Mouse (Mus musculus) forebrain, embryonic 14.5 days (tissue): Measurements from ENCODE around the gene Gm3045. TPM values are rescaled to one million over a fixed set of nuclear protein-coding genes. Genes with fewer than 3 reads are reported as not detected.

Source experiments
- ATAC-seq: fragments of 200-750 bp; cut with Nextera tagmentation; 2 replicates; pipeline ENCODE4 v1.8.0; 2017; ENCODE audit warnings: mild to moderate bottlenecking, moderate library complexity
- DNase-seq: peaks from one replicate; pipeline ENCODE4 v3.0.0-alpha.2; 2015; ENCODE audit warnings: low spot score
- H3K27ac ChIP-seq: fragments of 300-500 bp; sonication (generic); 2 replicates; pipeline ENCODE4 v1.5.1; 2014; ENCODE audit warnings: low read depth, mild to moderate bottlenecking, control low read depth, low read length, moderate library complexity
- H3K27me3 ChIP-seq: fragments of 300-500 bp; sonication (generic); replicated peaks from 2 replicates; pipeline ENCODE4 v1.6.1; 2014; ENCODE audit warnings: low read length, control low read depth, mixed read lengths; ENCODE audit not compliant: control insufficient read depth, insufficient read depth
- H3K36me3 ChIP-seq: fragments of 300-500 bp; sonication (generic); 2 replicates; pipeline ENCODE4 v1.6.1; 2014; ENCODE audit warnings: low read length, control low read depth; ENCODE audit not compliant: control insufficient read depth, insufficient read depth
- H3K4me1 ChIP-seq: fragments of 300-500 bp; sonication (generic); 2 replicates; pipeline ENCODE4 v1.6.1; 2014; ENCODE audit warnings: antibody characterized with exemption, low read length, control low read depth; ENCODE audit not compliant: control insufficient read depth, insufficient read depth
- H3K4me2 ChIP-seq: fragments of 300-500 bp; sonication (generic); 2 replicates; pipeline ENCODE4 v1.6.1; 2014; ENCODE audit warnings: mild to moderate bottlenecking, control low read depth, low read length
- H3K4me3 ChIP-seq: fragments of 300-500 bp; sonication (generic); 2 replicates; pipeline ENCODE4 v1.5.1; 2014; ENCODE audit warnings: low read depth, low read length, control low read depth
- H3K9ac ChIP-seq: fragments of 300-500 bp; sonication (generic); 2 replicates; pipeline ENCODE4 v1.6.1; 2014; ENCODE audit warnings: mild to moderate bottlenecking, low read length, control low read depth, moderate library complexity
- H3K9me3 ChIP-seq: fragments of 300-500 bp; sonication (generic); replicated peaks from 2 replicates; pipeline ENCODE4 v1.6.1; 2016; ENCODE audit warnings: low read length, control low read depth, mixed read lengths; ENCODE audit not compliant: control insufficient read depth
- WGBS: fragments of 180-500 bp; shearing (Covaris S2); extraction: QIAGEN DNeasy Blood & Tissue Kit; methylation state at CpG from one replicate; pipeline ENCODE4 v1.1.7; 2014; 5-methylcytosine and 5-hydroxymethylcytosine counted together
- polyA plus RNA-seq: library from polyadenylated mRNA; unstranded; fragments of >200 nt; fragmentation: Nextera tagmentation; extraction: Ambion mirVana; gene quantifications from 2 replicates; pipeline ENCODE4 v1.2.1, GENCODE M21; 2014

The Gm3045 gene
- polyA plus RNA-seq, 1 experiment from 2014 or later, result not detected

DNA sequence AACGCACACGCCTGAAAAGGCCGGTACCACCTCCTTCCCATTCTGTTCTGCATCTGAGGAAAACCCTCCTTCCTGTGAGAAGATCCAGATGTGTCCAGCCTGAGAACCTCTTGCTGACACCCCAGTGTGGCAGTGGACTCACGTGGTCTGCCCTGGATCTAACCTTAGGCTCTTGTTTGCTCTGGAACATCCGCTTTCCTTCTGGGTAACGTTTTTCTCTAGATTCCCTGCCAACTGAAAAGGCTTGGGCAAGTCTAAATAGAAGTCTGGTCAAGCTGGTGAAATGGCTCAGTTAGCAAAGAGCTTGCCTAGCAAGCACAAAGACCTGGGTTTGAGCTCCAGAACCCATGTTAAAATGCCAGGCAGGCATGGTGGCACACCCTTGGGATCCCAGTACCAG is 18.6 kb downstream of the Gm3045 start:
- no peak overlapping the region for H3K4me3 ChIP-seq
- no peak overlapping the region for H3K4me2 ChIP-seq
- WGBS, result 86% methylated on average over 6 of the region's 6 CpGs
- peaks cover 4% of the 10 kb centered on the region for H3K27me3 ChIP-seq
- peaks cover 11% of the 10 kb centered on the region; the same call in 1 of the 2 replicates for H3K4me1 ChIP-seq
- no peaks in the 10 kb centered on the region for H3K9me3 ChIP-seq
- no peak overlapping the region for H3K9ac ChIP-seq
- H3K27ac ChIP-seq, result no peak overlapping the region
- no peaks in the 10 kb centered on the region for H3K36me3 ChIP-seq
- ATAC-seq (no peak), DNase-seq (no peak)

DNA sequence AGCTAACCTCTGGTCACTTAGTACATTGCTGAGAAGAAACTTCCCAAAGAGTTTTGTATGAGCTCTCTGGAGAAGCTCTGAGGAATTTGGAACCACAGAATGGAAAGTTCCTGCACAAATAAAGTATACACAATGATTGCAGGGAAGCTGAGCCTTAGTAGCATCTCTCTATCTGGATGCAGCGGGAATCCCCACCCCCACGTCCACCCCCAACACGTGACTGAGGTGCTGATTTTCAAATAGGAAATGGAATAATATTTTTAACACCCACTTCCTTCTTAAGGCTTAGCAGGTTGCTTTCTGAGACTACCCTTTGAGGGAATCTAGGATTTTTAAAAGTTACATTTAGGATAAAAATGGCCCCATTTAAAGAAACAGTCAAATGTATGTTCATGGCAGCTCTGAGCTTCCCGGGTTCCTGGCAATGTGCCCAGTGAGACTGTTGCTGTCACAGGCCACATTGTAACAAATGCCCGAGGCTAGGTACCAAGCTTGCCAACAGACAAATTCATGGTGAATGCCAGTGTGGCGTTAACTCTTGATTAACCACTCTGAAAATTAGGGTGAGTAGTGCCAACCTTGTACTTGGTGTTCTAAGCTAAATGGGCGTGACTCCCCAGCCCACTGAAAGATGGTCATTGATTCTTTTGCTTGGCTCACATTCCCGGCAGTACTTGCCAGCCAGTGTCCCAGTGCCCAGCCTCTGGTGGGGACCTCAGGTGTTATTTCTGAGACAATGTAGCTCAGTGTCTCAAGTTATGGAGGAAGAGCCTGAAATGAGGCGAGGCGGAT is 23.0 kb downstream of the Gm3045 start:
- Histone ChIP-seq H3K27me3 (no peaks in the 10 kb centered on the region), H3K27ac (no peak overlapping the region), H3K4me1 (peaks cover 12% of the 10 kb centered on the region; the same call in 1 of the 2 replicates), H3K36me3 (no peaks in the 10 kb centered on the region), H3K4me3 (no peak overlapping the region), H3K4me2 (peak overlapping the region; percentile 2; the same call in 1 of the 2 replicates), H3K9ac (no peak overlapping the region), H3K9me3 (no peaks in the 10 kb centered on the region)
- WGBS, result 30% methylated on average over 10 of the region's 10 CpGs
- DNase-seq (peak; percentile 97), ATAC-seq (peak; percentile 90)

DNA sequence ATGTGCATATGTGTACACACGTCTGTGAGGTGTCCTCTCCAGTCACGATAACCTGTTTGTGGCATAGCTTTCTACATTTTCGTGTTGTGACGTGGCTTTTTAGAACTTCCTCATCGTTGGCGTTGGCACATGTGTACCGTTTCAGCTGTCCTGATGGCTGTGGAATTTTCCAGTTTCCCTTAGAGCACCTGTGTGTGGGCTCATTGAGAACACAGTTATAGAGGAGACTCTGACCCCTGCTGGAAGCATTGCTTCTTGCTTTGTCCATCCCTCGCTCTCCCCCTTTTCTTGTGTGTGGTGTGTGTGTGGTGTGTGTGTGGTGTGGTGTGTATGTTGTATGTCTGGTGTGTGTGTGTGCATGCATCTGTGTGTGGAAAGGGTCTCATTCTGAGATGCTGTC is 23.6 kb downstream of the Gm3045 start:
- H3K36me3 ChIP-seq, result no peaks in the 10 kb centered on the region
- no peak overlapping the region for H3K27ac ChIP-seq
- H3K9me3 ChIP-seq, result no peaks in the 10 kb centered on the region
- 65% methylated on average over 8 of the region's 8 CpGs for WGBS
- DNase-seq, result peak; percentile 27
- H3K4me1 ChIP-seq, result peaks cover 12% of the 10 kb centered on the region; the same call in 1 of the 2 replicates
- no peaks in the 10 kb centered on the region for H3K27me3 ChIP-seq
- no peak overlapping the region for H3K4me3 ChIP-seq
- no peak overlapping the region for H3K4me2 ChIP-seq
- no peak overlapping the region for H3K9ac ChIP-seq
- no peak; the same call in 1 of the 2 replicates for ATAC-seq

DNA sequence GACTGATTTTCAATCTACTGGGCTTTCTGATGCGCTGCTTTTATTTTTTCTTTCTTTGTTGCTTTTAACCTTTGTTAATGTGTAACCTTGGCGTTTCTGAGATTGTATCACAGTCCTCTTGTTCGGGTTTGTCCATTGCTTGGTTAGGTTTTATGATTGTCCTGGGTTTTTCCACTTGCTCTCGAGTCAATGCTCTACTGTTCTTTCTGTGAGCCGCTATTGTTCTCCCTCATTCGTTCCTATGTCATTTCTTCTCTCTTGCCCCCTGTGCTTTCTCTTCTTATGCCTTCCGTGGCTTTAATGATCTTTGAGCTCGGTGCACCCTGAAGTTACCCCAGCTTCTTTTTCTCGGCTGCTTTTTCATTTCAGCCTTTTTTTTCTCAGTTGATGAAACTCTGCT is 31.6 kb downstream of the Gm3045 start:
- Histone ChIP-seq H3K27me3 (no peaks in the 10 kb centered on the region), H3K4me2 (no peak overlapping the region), H3K9ac (no peak overlapping the region), H3K9me3 (no peaks in the 10 kb centered on the region), H3K36me3 (no peaks in the 10 kb centered on the region), H3K4me3 (no peak overlapping the region), H3K4me1 (no peaks in the 10 kb centered on the region), H3K27ac (no peak overlapping the region)
- no peak for DNase-seq
- 43% methylated on average over 9 of the region's 9 CpGs for WGBS
- no peak for ATAC-seq

DNA sequence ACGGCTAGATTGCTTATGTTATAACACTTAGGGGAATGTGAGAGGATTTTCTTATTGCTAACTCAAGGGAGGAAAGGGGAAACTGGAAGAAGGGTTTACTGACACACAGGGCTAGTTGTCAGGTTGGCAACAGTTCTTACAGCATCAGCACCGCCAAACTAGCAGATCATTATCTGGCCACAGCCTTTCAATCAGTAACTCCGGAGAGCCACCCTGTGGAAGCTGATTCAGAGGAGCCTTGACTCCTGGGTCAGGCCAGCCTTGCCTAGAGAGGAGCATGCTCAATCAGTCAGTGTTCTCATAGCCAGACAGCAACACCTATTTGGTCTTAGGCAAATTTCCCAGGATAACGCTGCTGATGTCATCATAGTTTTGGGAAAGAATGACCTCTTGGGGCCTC is 35.1 kb downstream of the Gm3045 start:
- Histone ChIP-seq H3K27ac (no peak overlapping the region), H3K36me3 (no peaks in the 10 kb centered on the region), H3K4me1 (no peaks in the 10 kb centered on the region), H3K4me2 (no peak overlapping the region), H3K9ac (no peak overlapping the region), H3K9me3 (no peaks in the 10 kb centered on the region), H3K27me3 (no peaks in the 10 kb centered on the region), H3K4me3 (no peak overlapping the region)
- WGBS, result 83% methylated on average over 4 of the region's 4 CpGs
- DNase-seq, result no peak
- ATAC-seq, result no peak

DNA sequence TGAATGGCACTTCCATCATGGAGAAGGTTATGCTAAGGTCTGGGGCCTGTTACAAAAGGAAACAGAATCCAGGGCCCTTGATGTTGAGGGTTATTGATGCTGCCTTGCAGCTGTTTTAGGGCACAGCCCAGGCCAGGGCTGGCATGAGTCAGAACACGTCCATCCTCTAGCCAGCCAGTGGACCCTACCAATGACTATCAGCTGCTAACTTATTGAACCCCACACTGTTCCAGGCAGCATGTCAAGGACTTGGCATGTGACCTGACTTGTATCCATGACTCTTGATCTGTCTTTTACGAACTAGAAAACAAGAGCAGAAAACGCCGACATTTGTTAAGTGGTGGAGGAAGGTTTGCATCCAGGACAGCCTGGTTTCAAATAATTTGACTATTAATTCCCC is 36.4 kb downstream of the Gm3045 start:
- DNase-seq (no peak), ATAC-seq (no peak)
- Histone ChIP-seq H3K27ac (no peak overlapping the region), H3K9me3 (no peaks in the 10 kb centered on the region), H3K4me3 (no peak overlapping the region), H3K4me1 (no peaks in the 10 kb centered on the region), H3K27me3 (no peaks in the 10 kb centered on the region), H3K9ac (no peak overlapping the region), H3K4me2 (no peak overlapping the region), H3K36me3 (no peaks in the 10 kb centered on the region)
- WGBS, result 93% methylated on average over 4 of the region's 4 CpGs

DNA sequence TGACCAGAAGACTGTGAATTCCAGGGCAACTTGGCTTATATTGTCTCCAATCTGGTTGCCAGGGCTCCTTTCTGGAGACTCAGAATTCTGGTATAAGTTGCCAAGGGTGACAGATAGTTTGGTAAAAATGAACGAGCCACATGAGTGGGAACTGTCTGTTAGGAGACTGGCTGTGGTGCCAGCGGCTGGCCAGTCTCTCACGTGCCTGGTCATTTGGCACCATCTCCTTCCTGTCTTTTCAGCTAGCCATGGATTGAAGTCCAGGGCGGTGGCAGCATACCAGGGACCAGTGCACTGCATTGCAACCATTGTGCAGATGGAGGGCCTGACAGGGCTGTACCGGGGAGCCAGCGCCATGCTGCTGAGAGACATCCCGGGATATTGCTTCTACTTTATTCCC is 36.9 kb downstream of the Gm3045 start:
- Histone ChIP-seq H3K4me1 (no peaks in the 10 kb centered on the region), H3K4me2 (no peak overlapping the region), H3K9ac (no peak overlapping the region), H3K27ac (no peak overlapping the region), H3K9me3 (no peaks in the 10 kb centered on the region), H3K36me3 (no peaks in the 10 kb centered on the region), H3K27me3 (no peaks in the 10 kb centered on the region), H3K4me3 (no peak overlapping the region)
- ATAC-seq (no peak), DNase-seq (no peak)
- WGBS, result 91% methylated on average over 7 of the region's 7 CpGs

DNA sequence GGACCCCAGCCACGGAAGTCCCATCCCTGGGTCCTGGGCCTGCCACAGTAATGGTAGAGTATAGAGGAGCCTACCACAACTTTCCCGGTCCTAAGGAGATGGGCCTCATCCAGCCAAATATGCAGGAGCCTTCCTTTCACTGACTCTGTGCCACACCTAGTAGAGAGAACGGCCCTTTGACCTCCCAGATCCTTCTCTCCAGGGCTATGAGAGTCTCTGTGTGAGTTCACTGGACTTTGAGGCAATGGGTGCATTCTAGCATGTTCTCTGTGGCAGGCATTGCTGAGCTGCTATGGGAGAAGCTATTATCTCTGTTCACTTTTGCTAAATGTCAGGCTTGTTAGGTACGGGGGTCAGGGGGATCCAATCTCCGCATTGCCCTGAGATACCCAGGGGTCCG is 37.4 kb downstream of the Gm3045 start:
- H3K9ac ChIP-seq, result no peak overlapping the region
- H3K27ac ChIP-seq, result no peak overlapping the region
- WGBS, result 82% methylated on average over 6 of the region's 6 CpGs
- DNase-seq (no peak), ATAC-seq (no peak)
- no peaks in the 10 kb centered on the region for H3K4me1 ChIP-seq
- H3K27me3 ChIP-seq, result no peaks in the 10 kb centered on the region
- H3K4me3 ChIP-seq, result no peak overlapping the region
- no peaks in the 10 kb centered on the region for H3K9me3 ChIP-seq
- no peak overlapping the region for H3K4me2 ChIP-seq
- H3K36me3 ChIP-seq, result no peaks in the 10 kb centered on the region

DNA sequence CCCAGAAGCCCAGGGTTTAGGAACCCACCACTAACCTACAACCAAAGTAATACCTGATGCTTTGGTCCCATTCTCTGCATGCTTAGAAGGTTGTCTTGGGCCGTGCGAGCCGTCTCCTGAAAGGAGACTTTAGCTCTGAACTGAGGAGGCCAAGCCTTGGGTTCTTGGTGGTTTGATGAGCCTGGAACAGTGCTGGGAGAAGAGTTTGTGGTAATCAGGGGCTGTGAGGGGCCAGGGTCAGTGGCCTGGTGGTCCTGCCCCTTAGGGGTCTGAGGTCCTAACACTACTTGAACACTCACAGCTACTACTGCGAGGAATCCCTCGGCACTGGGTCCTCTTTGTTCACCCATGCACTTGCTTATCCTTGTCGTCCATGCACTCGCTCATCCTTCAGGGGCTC is 41.4 kb downstream of the Gm3045 start:
- no peak for ATAC-seq
- no peak overlapping the region for H3K4me3 ChIP-seq
- H3K4me1 ChIP-seq, result no peaks in the 10 kb centered on the region
- no peak for DNase-seq
- H3K9ac ChIP-seq, result no peak overlapping the region
- H3K36me3 ChIP-seq, result no peaks in the 10 kb centered on the region
- WGBS, result 95% methylated on average over 7 of the region's 7 CpGs
- H3K4me2 ChIP-seq, result no peak overlapping the region
- H3K9me3 ChIP-seq, result no peaks in the 10 kb centered on the region
- no peaks in the 10 kb centered on the region for H3K27me3 ChIP-seq
- no peak overlapping the region for H3K27ac ChIP-seq
